Mouse (Mus musculus): Measurements from ENCODE around the gene Slamf7. TPM values are rescaled to one million over a fixed set of nuclear protein-coding genes. Genes with fewer than 3 reads are reported as not detected.
"Not testable (repeated sequence)": the region's sequence is repeated elsewhere in the genome, so short reads cannot be mapped to it uniquely, and the experiment has no call there.

The Slamf7 gene
- total RNA-seq (2022) = 1 to 10 TPM in 3 of 4 experiments, under 1 TPM in 1; 0.73 to 4.3 (median 2.0) TPM

DNA sequence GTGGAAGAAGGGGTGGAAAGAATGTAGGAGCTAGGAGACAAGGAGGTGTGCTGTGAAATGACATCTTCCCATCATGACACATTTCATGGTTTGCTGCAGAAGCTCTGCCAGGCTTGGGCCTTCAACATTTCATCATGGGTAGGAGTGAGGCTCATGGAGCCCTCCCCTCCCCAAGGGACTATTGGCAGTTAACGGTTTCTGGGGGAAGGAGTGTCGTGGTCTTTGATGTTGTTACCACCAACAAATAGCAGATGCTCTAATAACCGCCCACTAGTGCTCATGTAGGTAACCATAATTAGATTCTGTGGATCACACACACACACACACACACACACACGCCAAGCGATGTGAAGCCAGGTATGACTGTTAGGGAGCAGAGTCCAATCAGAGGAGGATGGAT is at the start of gene Slamf7:
Slamf7 (minus strand) TSS at position 302 of the 400 bp plus-strand sequence.
- no peak for DNase-seq

GRCm38 (mm10) chr1:171698983-171699382 is 46.1 kb upstream of the Slamf7 start:
- DNase-seq = no peak

DNA sequence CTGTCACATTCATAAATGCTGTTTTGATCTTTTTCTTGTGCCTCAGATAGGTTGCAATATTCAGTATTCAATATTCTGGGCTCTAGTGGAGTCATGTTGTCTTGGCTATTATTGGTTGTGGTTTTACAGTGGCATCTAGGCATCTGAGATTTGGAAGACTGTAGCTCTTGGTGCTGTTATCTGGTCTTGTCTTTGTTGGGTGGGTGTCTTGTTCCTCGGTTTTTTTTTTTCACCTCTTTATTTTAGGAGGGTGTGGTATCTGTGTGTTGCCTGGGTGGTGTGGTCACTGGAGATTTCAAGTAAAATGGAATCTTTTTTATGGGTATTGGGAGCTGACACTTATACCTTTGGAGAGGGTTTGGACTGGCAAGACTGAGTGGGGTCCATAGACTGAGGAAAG is 41.1 kb upstream of the Slamf7 start:
- no peak for DNase-seq

GRCm38 (mm10) chr1:171687320-171687719 is 34.5 kb upstream of the Slamf7 start:
- DNase-seq = no peak

- no peak for DNase-seq
Measured at GRCm38 (mm10) chr1:171684923-171685322, 32.1 kb upstream of the Slamf7 start.

GRCm38 (mm10) chr1:171681531-171682299 is 28.9 kb upstream of the Slamf7 start, which contains the start of gene Cd48:
Gene Cd48, plus strand, starts transcription at chr1:171682009.
- DNase-seq = no peak

- no peak for DNase-seq
Measured at GRCm38 (mm10) chr1:171681009-171681408, 28.2 kb upstream of the Slamf7 start.

DNA sequence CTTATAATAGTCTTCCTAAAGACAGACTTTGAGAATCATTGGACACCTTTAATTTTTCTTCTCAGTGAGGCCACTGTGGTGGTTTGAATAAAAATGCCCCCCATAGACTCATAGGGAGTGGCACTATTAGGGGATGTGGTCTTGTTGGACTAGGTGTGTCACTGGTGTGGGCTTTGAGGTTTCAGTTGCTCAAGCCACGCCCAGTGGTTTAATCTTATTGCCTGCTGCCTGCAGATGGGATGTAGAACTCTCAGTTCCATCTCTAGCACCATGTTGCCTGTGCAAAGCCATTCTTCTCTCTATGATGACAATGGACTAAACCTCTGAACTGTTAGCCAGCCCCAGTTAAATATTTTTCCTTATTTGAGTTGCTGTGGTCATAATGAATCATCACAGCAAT is 24.9 kb upstream of the Slamf7 start:
- no peak for DNase-seq

GRCm38 (mm10) chr1:171674467-171674866 is 21.6 kb upstream of the Slamf7 start:
- DNase-seq = no peak

GRCm38 (mm10) chr1:171672854-171673475 is 20.1 kb upstream of the Slamf7 start:
- no peak for DNase-seq

DNA sequence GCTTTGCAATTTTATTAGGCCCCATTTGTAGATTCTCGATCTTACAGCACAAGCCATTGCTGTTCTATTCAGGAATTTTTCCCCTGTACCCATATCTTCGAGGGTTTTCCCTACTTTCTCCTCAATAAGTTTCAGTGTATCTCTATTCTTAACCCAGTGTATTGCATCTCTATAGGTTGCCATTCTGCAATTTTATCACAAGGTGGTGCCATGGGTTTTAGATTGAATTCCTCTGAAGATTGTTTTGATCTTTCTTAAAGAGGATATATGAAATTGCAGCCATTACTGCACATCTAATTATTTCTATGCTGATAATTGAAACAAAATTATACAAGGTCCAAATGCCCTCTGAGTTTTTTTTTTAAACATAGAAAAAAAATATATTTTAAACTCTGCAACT is 19.6 kb upstream of the Slamf7 start:
- not testable (repeated sequence) for DNase-seq

GRCm38 (mm10) chr1:171667160-171667559 is 14.3 kb upstream of the Slamf7 start:
- no peak for DNase-seq

- DNase-seq = no peak
Measured at GRCm38 (mm10) chr1:171666350-171666749, 13.5 kb upstream of the Slamf7 start.

DNA sequence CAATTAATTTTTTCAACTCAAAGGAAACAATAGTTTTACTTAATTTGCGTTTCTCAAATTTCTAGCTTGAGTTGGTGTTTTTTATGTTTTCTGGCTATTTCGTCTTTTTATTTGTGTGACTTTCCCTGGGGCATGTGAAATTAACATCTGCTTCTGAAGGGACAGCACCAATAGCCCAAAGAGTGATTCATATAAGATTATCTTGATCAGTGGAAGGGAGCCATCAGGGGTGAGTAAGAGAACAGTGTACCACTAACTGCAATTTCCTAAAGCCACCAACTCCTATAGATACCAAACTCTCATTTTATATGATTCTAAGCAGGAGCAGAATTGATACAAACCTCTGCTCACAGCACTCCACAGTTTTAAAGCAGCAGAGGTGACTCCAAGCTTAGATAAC is 10.9 kb upstream of the Slamf7 start:
- DNase-seq = no peak

- DNase-seq = no peak
Measured at GRCm38 (mm10) chr1:171661482-171661881, 8.6 kb upstream of the Slamf7 start.

GRCm38 (mm10) chr1:171660423-171660822 is 7.6 kb upstream of the Slamf7 start:
- DNase-seq = no peak

- DNase-seq = no peak
Measured at GRCm38 (mm10) chr1:171658561-171658991, 5.7 kb upstream of the Slamf7 start.

GRCm38 (mm10) chr1:171648840-171649239 is 4.0 kb downstream of the Slamf7 start:
- DNase-seq = no peak

DNA sequence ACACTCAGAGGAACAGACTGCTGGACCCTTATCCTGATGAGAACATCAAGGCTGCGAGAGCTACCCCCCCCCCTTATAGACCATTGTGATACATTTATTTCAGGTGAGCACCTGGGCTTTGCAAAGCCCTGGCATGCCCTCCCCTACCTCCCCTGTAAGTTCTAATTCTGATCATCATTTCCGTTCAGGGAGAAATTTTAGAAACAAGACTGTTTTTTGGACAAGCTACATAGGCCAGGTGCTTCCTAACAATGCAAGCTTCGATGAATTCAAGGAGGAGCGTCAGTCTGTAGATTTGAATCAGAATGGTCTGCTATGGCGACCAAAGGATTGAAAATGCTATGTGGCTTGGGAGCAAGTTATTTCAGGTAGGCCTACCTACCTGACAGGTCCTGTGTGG is 5.1 kb downstream of the Slamf7 start:
- no peak for DNase-seq

GRCm38 (mm10) chr1:171646429-171646940 is 6.3 kb downstream of the Slamf7 start:
- DNase-seq = no peak

GRCm38 (mm10) chr1:171643612-171644011 is 9.2 kb downstream of the Slamf7 start:
- no peak for DNase-seq

GRCm38 (mm10) chr1:171640796-171641195 is 12.0 kb downstream of the Slamf7 start:
- DNase-seq = no peak

DNA sequence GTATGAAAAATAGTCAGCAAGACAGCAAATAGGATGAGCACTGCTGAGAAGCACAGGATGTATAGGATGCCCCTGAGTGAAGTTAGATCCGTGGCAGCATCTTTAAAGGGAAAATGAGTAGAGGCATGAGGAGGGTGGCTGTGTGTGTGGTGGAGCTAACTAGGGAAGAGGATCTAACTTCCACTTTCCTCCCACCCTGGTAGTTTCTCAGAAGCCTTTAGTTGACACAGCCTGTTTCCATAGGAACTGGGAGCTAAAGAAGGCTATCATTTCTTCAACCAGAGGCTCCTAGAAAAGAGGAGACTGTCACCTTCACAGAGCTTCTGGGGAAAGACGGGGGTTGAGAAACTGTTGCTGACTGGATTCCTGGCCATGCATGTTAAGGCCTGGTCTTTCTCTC is 14.1 kb downstream of the Slamf7 start:
- DNase-seq = no peak

- no peak for DNase-seq
Measured at GRCm38 (mm10) chr1:171637101-171637500, 15.7 kb downstream of the Slamf7 start.
